ENCODE assay signal across 8 mouse cellular contexts in the genomic region with DNA sequence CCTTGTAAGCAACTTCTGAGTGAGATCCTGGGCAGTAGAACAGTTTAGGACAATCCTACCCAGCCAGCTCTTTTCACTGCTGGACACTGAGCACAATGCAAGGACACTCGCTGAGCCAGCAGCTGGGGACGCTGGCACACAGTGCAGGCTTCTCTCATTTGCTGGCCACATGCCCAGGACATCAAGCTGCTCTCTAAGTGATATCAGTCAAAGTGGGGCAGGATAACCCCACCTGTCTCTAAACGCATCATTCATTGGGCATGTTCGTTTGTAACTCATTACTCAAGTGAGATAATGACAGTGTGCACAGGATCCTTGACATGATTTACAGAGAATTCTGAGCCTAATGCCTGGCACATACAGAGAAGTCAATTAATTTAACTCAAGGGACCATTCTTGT.
DNase-seq lines count a peak whose midpoint lies in the region; ATAC-seq lines count a peak whose summit lies in the region.
"Had no signal": no experiment of that assay in that cellular context is flagged by ENCODE, and none has a peak within 500 bp of the region (broad histone marks: within the 10 kb centered on the region; RNA-seq: fewer than 3 reads in every experiment).

No protein-coding gene starts in this region.

- 10% methylated on average over 4 of the region's 4 CpGs for WGBS in heart, embryonic 14.5 days

- H3K9me3 ChIP-seq in heart, embryonic 14.5 days (ENCODE audit: control insufficient read depth, low read length) = no peaks in the 10 kb centered on the region
- H3K9me3 ChIP-seq: midbrain, embryonic 12.5 days had no signal

- no peak overlapping the region for H3K27ac ChIP-seq in heart, embryonic 14.5 days (replicated peaks in 1 of 2; ENCODE audit: control insufficient read depth in 1 of 2, insufficient read depth in 1 of 2, low read depth in 2 of 2, low read length in 2 of 2)
- H3K27ac ChIP-seq: midbrain, embryonic 12.5 days had no signal

- H3K27me3 ChIP-seq in heart, embryonic 14.5 days (ENCODE audit: control insufficient read depth, insufficient read depth, low read length) = no peaks in the 10 kb centered on the region
- H3K27me3 ChIP-seq: midbrain, embryonic 12.5 days had no signal

- H3K4me2 ChIP-seq in heart, embryonic 14.5 days (ENCODE audit: low read length) = no peak overlapping the region
- H3K4me2 ChIP-seq: midbrain, embryonic 12.5 days had no signal

- peak; percentile 40 for DNase-seq in urinary bladder, postnatal 14 days (ENCODE audit: low spot score)
- DNase-seq in urinary bladder, postnatal 10 days (ENCODE audit: low spot score) = no peak
- peak; percentile 71 to 83 for DNase-seq in cerebellum, postnatal 25 days
- DNase-seq in layer of hippocampus, postnatal 14 days (ENCODE audit: low spot score in 2 of 2) = peak; percentile 58 to 75
- DNase-seq in retina, postnatal 1 day = peak; percentile 95
- DNase-seq in spleen, postnatal 14 days (ENCODE audit: low spot score in 2 of 2) = no peak

- ATAC-seq in heart, embryonic 14.5 days (ENCODE audit: insufficient number of reproducible peaks, insufficient read depth, low FRiP score, low read depth) = peak; percentile 73

- peaks cover 7 to 16% of the 10 kb centered on the region in 2 experiments; a peak in 2 of 4 replicates for H3K4me1 ChIP-seq in heart, embryonic 14.5 days (ENCODE audit: control insufficient read depth in 2 of 2, insufficient read depth in 2 of 2, low read length in 2 of 2)
- H3K4me1 ChIP-seq: midbrain, embryonic 12.5 days had no signal

- H3K36me3 ChIP-seq in heart, embryonic 14.5 days (ENCODE audit: control insufficient read depth, insufficient read depth, low read length) = no peaks in the 10 kb centered on the region
- H3K36me3 ChIP-seq: midbrain, embryonic 12.5 days had no signal

- H3K4me3 ChIP-seq in heart, embryonic 14.5 days (ENCODE audit: control insufficient read depth in 1 of 2, insufficient read depth in 1 of 2, low read depth in 1 of 2, low read length in 2 of 2) = no peak overlapping the region
- H3K4me3 ChIP-seq: midbrain, embryonic 12.5 days had no signal

- H3K9ac ChIP-seq in heart, embryonic 14.5 days (ENCODE audit: low read length) = no peak overlapping the region
- H3K9ac ChIP-seq: midbrain, embryonic 12.5 days had no signal

Comparison
In these comparisons a context has a peak if more than half of its experiments do, and no peak if none do; other contexts are left out.
1. DNase-seq: peak in urinary bladder, postnatal 14 days (single experiment), cerebellum, postnatal 25 days (2 of 2), layer of hippocampus, postnatal 14 days (2 of 2) and retina, postnatal 1 day (single experiment); none in urinary bladder, postnatal 10 days (single experiment) and spleen, postnatal 14 days (0 of 2).